ENCODE assay signal across 10 mouse cellular contexts in the genomic region with DNA sequence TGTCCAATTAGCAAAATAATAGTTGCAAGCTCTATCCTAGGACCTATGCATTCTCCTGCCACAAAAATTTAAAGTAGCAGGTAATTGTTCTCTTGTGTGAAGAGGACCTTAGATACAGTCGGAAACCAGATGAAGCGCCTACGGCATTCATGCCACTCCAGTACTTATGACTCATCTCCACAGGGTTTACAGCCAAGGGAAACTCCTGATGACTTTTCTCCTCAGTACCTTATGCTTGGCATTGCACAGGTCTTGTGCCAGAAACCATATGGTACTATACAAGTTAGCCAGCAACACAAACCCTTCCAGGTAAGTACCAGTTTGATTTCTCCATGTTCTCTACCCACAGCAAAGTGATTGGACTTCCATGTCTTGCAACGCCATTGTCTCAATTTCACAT.
"Had no signal": no experiment of that assay in that cellular context is flagged by ENCODE, and none has a peak within 500 bp of the region (broad histone marks: within the 10 kb centered on the region; RNA-seq: fewer than 3 reads in every experiment).

No protein-coding gene starts in this region.

- ATAC-seq: liver, embryonic 12.5 days; midbrain, embryonic 16.5 days had no signal

- DNase-seq: kidney, postnatal 36 days; layer of hippocampus, adult 9-11 months; layer of hippocampus, postnatal 36 days; lung, embryonic 14.5 days; lung, postnatal 10 days; lung, postnatal 4 days; right cerebral cortex, postnatal 25 days; thymus, postnatal 14 days had no signal
